Mouse (Mus musculus) liver, embryonic 14.5 days (tissue): ENCODE results near the gene Prrg2. TPM values are rescaled to one million over a fixed set of nuclear protein-coding genes. Genes with fewer than 3 reads are reported as not detected.

Experiments
- ATAC-seq: fragments of 200-750 bp; cut with Nextera tagmentation; 2 replicates; pipeline ENCODE4 v1.8.0; 2017; ENCODE audit warnings: moderate number of reproducible peaks, mild to moderate bottlenecking, moderate library complexity; ENCODE audit not compliant: insufficient read depth
- DNase-seq, 3 experiments: peaks; one replicate each; pipeline ENCODE4 v3.0.0-alpha.2; 2012 to 2013; ENCODE audit warnings: low read depth in 3 of 3, low spot score in 3 of 3
- H3K27ac ChIP-seq: fragments of 300-500 bp; sonication (generic); 2 replicates; pipeline ENCODE4 v1.5.1; 2014; ENCODE audit warnings: moderate library complexity, mild to moderate bottlenecking, control low read depth, inconsistent platforms
- H3K27me3 ChIP-seq: fragments of 300-500 bp; sonication (generic); 2 replicates; pipeline ENCODE4 v1.6.1; 2014; ENCODE audit warnings: mild to moderate bottlenecking, low read length, moderate library complexity; ENCODE audit not compliant: control insufficient read depth, insufficient read depth
- H3K36me3 ChIP-seq: fragments of 300-500 bp; sonication (generic); replicated peaks from 2 replicates; pipeline ENCODE4 v1.6.1; 2014; ENCODE audit warnings: low read depth; ENCODE audit not compliant: control insufficient read depth, insufficient read depth
- H3K4me1 ChIP-seq, 2 experiments: fragments of 200-500 bp in 1 of 2; fragments of 300-500 bp in 1 of 2; sonication (generic) in 1 of 2; replicated peaks; 2 replicates each; pipeline ENCODE4 v1.6.1; 2012 to 2014; ENCODE audit warnings: antibody characterized with exemption in 1 of 2, inconsistent platforms in 1 of 2, low read length in 1 of 2; ENCODE audit not compliant: control insufficient read depth in 2 of 2, insufficient read depth in 2 of 2
- H3K4me2 ChIP-seq: fragments of 300-500 bp; sonication (generic); 2 replicates; pipeline ENCODE4 v1.6.1; 2014; ENCODE audit warnings: low read depth, mild to moderate bottlenecking, control low read depth, moderate library complexity
- H3K4me3 ChIP-seq, 2 experiments: fragments of 200-500 bp in 1 of 2; fragments of 300-500 bp in 1 of 2; sonication (generic) in 1 of 2; 2 replicates each; pipeline ENCODE4 v1.5.1; 2012 to 2014; ENCODE audit warnings: low read depth in 2 of 2, low read length in 2 of 2, mild to moderate bottlenecking in 2 of 2, control low read depth in 1 of 2, inconsistent platforms in 1 of 2, moderate library complexity in 1 of 2; ENCODE audit not compliant: insufficient read depth in 1 of 2
- H3K9ac ChIP-seq: fragments of 300-500 bp; sonication (generic); replicated peaks from 2 replicates; pipeline ENCODE4 v1.6.1; 2014; ENCODE audit warnings: mild to moderate bottlenecking, control low read depth, moderate library complexity
- H3K9me3 ChIP-seq: fragments of 300-500 bp; sonication (generic); 2 replicates; pipeline ENCODE4 v1.6.1; 2016; ENCODE audit warnings: low read length, mixed read lengths; ENCODE audit not compliant: control insufficient read depth
- CTCF ChIP-seq: IDR thresholded peaks from 2 replicates; pipeline ENCODE4 v1.5.1; 2016; ENCODE audit warnings: antibody characterized with exemption, low read depth, control low read depth
- EP300 ChIP-seq: IDR thresholded peaks from 2 replicates; pipeline ENCODE4 v1.6.1; 2016; ENCODE audit warnings: antibody characterized with exemption, low read depth
- WGBS: fragments of 180-500 bp; shearing (Covaris S2); extraction: QIAGEN DNeasy Blood & Tissue Kit; methylation state at CpG from one replicate; pipeline ENCODE4 v1.1.7; 2014; ENCODE audit not compliant: insufficient replicate concordance; 5-methylcytosine and 5-hydroxymethylcytosine counted together
- polyA plus RNA-seq, 2 experiments: library from polyadenylated mRNA; depleted of rRNA in 1 of 2; stranded (reverse) in 1 of 2; unstranded in 1 of 2; fragments of >200 nt; fragmentation: Nextera tagmentation in 1 of 2; extraction: Ambion mirVana in 1 of 2; gene quantifications; 2 replicates each; pipeline versions ENCODE4 v1.2.1 to v1.2.3; 2012 to 2014

Prrg2 gene
- polyA plus RNA-seq, 2 experiments = 6.2 to 8.5 TPM

DNA sequence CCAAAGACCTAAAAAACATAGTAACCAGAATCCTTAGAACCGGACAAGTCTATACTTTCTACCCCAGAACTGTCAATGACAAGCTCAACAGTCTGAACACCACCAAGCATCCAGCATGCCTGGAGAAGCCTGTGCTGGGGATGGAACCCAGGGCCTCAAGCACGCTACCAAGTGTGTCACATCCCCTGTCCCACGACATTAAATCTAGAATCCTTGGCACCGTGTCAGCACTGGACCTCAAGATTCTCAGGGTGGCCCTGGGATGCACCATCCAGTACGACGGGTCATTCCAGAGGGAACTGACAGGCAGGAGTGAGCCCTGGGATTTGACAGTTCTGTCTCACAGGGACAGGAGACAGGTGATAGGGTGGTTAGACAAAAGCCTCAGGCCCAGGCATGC is 32.5 kb downstream of the Prrg2 start:
- H3K27ac ChIP-seq = no peak overlapping the region
- no peaks in the 10 kb centered on the region for H3K4me1 ChIP-seq
- DNase-seq (no peak), ATAC-seq (no peak)
- TF ChIP-seq CTCF (no peak), EP300 (no peak)
- H3K27me3 ChIP-seq = no peaks in the 10 kb centered on the region
- no peak overlapping the region for H3K4me3 ChIP-seq
- H3K36me3 ChIP-seq = peaks cover 23% of the 10 kb centered on the region
- no peaks in the 10 kb centered on the region for H3K9me3 ChIP-seq
- H3K4me2 ChIP-seq = no peak overlapping the region
- no peak overlapping the region for H3K9ac ChIP-seq
- 85% methylated on average over 6 of the region's 6 CpGs for WGBS

DNA sequence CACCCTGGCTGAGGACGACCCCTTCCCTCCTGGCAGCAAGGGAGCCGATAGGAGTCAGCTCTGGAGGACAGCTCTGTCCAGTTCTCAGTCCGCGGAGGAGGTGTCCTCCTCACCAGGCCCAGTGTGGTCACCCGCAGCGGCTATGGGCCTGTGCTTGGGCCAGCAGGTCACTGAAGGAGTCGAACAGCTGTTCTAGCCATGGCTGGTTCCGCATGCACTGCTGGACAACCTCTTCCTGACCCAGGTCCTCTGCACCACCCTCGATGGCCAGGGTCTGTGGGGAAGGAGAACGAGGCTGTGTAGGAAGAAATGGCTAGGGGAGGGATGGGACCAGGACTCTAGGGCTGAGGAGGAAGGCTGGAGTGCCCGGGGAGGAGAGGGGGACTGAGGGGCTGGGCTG is 34.1 kb downstream of the Prrg2 start:
- Histone ChIP-seq H3K9me3 (no peaks in the 10 kb centered on the region), H3K27me3 (no peaks in the 10 kb centered on the region), H3K4me2 (no peak overlapping the region), H3K27ac (no peak overlapping the region), H3K4me3 (no peak overlapping the region), H3K9ac (no peak overlapping the region), H3K4me1 (0 out of 4 replicates have a peak, but pooled peaks cover 0 to 3% of the 10 kb centered on the region in 2 experiments), H3K36me3 (peaks cover 11% of the 10 kb centered on the region)
- no peak for TF ChIP-seq CTCF
- TF ChIP-seq EP300 = no peak
- WGBS = 78% methylated on average over 11 of the region's 11 CpGs
- ATAC-seq = no peak
- no peak for DNase-seq

DNA sequence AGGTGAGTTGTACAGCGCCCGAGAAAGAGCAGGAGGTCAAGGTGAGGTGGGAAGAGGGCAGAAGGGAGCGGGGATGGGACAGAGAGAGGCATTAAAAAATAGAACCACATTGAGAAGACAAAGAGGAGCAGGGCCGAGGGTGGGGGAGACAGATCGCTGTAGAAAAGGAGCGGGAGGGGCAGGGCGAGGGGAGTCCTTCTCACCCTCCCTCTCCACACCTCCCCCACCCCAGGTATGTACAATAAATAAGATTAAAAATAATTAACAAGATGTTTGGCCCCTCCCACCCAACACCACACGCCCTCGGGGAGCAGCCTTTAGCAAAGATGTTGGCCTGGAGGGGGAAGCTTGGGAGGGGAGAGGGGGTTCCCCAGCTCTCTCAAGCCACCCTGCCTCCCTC is 34.7 kb downstream of the Prrg2 start:
- H3K4me2 ChIP-seq = no peak overlapping the region
- no peak overlapping the region for H3K9ac ChIP-seq
- no peaks in the 10 kb centered on the region for H3K27me3 ChIP-seq
- ATAC-seq (no peak), DNase-seq (no peak)
- no peak overlapping the region for H3K27ac ChIP-seq
- H3K36me3 ChIP-seq = peaks cover 11% of the 10 kb centered on the region
- WGBS = 77% methylated on average over 9 of the region's 9 CpGs
- no peaks in the 10 kb centered on the region for H3K9me3 ChIP-seq
- H3K4me3 ChIP-seq = no peak overlapping the region
- 0 out of 4 replicates have a peak, but pooled peaks cover 0 to 3% of the 10 kb centered on the region in 2 experiments for H3K4me1 ChIP-seq
- no peak for TF ChIP-seq EP300
- TF ChIP-seq CTCF = no peak

DNA sequence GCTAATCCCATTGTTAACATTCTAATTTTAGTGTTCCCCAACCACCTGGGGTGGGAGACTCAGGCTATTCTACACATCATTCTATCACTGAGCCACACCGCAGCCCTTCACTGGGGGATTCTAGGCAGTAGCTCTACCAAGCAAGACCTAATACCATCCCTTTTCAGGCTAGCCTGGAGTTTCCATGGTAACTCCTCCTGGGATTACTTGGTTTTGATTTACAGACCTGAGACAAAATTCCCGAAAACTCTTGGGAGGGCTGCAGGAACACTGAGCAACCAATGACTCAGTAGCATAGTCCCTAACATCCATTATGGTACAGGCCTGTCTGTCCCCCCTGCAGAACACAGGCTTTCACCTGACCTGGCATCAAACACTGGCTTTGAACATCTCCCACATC is 36.2 kb downstream of the Prrg2 start:
- WGBS = 65% methylated on average over 2 of the region's 2 CpGs
- Histone ChIP-seq H3K4me1 (0 out of 4 replicates have a peak, but pooled peaks cover 0 to 3% of the 10 kb centered on the region in 2 experiments), H3K4me2 (no peak overlapping the region), H3K4me3 (no peak overlapping the region), H3K36me3 (peaks cover 11% of the 10 kb centered on the region), H3K9ac (no peak overlapping the region), H3K27ac (no peak overlapping the region), H3K9me3 (no peaks in the 10 kb centered on the region), H3K27me3 (no peaks in the 10 kb centered on the region; the same call in 1 of the 2 replicates)
- ATAC-seq (no peak), DNase-seq (no peak)
- TF ChIP-seq CTCF = no peak

DNA sequence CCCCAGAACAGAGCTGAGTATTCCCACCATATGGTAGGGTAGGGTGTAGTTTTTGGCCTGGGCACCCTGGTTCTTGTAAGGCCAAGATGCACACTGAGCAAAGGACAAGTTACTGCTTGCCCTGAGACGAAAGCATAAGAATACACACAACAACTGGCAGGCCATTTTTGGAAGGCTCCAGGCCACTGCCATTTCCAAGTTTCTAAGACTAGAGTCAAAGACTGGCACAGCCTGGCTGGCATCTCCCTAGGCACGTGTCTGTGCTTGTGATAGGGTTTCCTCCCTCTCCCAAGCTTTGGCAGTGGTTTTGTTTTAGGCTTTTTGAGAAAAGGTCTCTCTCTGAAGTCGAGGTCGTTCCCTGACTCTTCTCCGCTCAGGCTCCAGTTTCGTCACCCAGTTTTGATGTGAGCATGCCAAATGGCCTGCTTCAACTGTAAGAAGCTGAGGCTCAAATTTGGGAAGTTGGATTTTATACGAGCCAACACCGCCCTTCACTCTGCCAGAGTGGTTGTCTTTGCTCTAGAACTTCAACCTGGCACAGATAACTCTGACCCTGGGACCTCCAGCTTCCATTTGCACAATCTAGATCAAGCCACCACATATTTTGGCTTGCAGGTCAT is 36.8 kb downstream of the Prrg2 start:
- ATAC-seq = no peak
- WGBS = 54% methylated on average over 8 of the region's 8 CpGs
- DNase-seq = no peak
- no peak overlapping the region for H3K4me3 ChIP-seq
- H3K9me3 ChIP-seq = no peaks in the 10 kb centered on the region
- H3K27ac ChIP-seq = no peak overlapping the region
- H3K27me3 ChIP-seq = no peaks in the 10 kb centered on the region; the same call in 1 of the 2 replicates
- H3K9ac ChIP-seq = no peak overlapping the region
- H3K36me3 ChIP-seq = peaks cover 11% of the 10 kb centered on the region
- TF ChIP-seq EP300 = no peak
- 0 out of 4 replicates have a peak, but pooled peaks cover 0 to 3% of the 10 kb centered on the region in 2 experiments for H3K4me1 ChIP-seq
- no peak overlapping the region for H3K4me2 ChIP-seq
